Mouse (Mus musculus) midbrain, embryonic 13.5 days (tissue): Measurements from ENCODE around the gene Pnmal1. TPM values are rescaled to one million over a fixed set of nuclear protein-coding genes. Genes with fewer than 3 reads are reported as not detected.

Experiments used
- ATAC-seq: fragments of 200-750 bp; cut with Nextera tagmentation; 2 replicates; pipeline ENCODE4 v1.8.0; 2017; ENCODE audit warnings: mild to moderate bottlenecking, moderate TSS enrichment, moderate library complexity
- H3K27ac ChIP-seq: fragments of 300-500 bp; sonication (generic); 2 replicates; pipeline ENCODE4 v1.5.1; 2015; ENCODE audit warnings: inconsistent platforms, mild to moderate bottlenecking, moderate library complexity
- H3K27me3 ChIP-seq: fragments of 300-500 bp; sonication (generic); 2 replicates; pipeline ENCODE4 v1.6.1; 2015; ENCODE audit warnings: mild to moderate bottlenecking, inconsistent platforms
- H3K36me3 ChIP-seq: fragments of 300-500 bp; sonication (generic); 2 replicates; pipeline ENCODE4 v1.6.1; 2015; ENCODE audit warnings: mild to moderate bottlenecking, inconsistent platforms
- H3K4me1 ChIP-seq: fragments of 300-500 bp; sonication (generic); replicated peaks from 2 replicates; pipeline ENCODE4 v1.6.1; 2015; ENCODE audit warnings: inconsistent platforms
- H3K4me2 ChIP-seq: fragments of 300-500 bp; sonication (generic); replicated peaks from 2 replicates; pipeline ENCODE4 v1.6.1; 2015; ENCODE audit warnings: moderate library complexity, mild to moderate bottlenecking, inconsistent platforms
- H3K4me3 ChIP-seq: fragments of 300-500 bp; sonication (generic); replicated peaks from 2 replicates; pipeline ENCODE4 v1.5.1; 2015; ENCODE audit warnings: mild to moderate bottlenecking, inconsistent platforms
- H3K9ac ChIP-seq: fragments of 300-500 bp; sonication (generic); replicated peaks from 2 replicates; pipeline ENCODE4 v1.6.1; 2015; ENCODE audit warnings: mild to moderate bottlenecking, inconsistent platforms
- H3K9me3 ChIP-seq: fragments of 300-500 bp; sonication (generic); 2 replicates; pipeline ENCODE4 v1.6.1; 2016; ENCODE audit warnings: mild to moderate bottlenecking, inconsistent platforms
- WGBS: fragments of 180-500 bp; shearing (Covaris S2); methylation state at CpG from one replicate; pipeline ENCODE4 v1.1.7; 2015; 5-methylcytosine and 5-hydroxymethylcytosine counted together
- polyA plus RNA-seq: library from polyadenylated mRNA; unstranded; fragments of >200 nt; fragmentation: Nextera tagmentation; extraction: Ambion mirVana; gene quantifications from 2 replicates; pipeline ENCODE4 v1.2.1, GENCODE M21; 2015

The Pnmal1 gene
- polyA plus RNA-seq, 1 experiment from 2014 or later, result 54.7 TPM

- H3K36me3 ChIP-seq, result peaks cover 99% of the 10 kb centered on the region
- WGBS, result 92% methylated on average over 5 of the region's 5 CpGs
- H3K9ac ChIP-seq, result no peak overlapping the region
- no peak overlapping the region for H3K4me3 ChIP-seq
- no peak for ATAC-seq
- H3K4me1 ChIP-seq, result no peaks in the 10 kb centered on the region
- no peak overlapping the region for H3K4me2 ChIP-seq
- H3K9me3 ChIP-seq, result no peaks in the 10 kb centered on the region
- no peak overlapping the region for H3K27ac ChIP-seq
- H3K27me3 ChIP-seq, result no peaks in the 10 kb centered on the region
These were observed 50.5 kb downstream of the Pnmal1 start for GRCm38 (mm10) chr7:17010010-17010347.

GRCm38 (mm10) chr7:17011909-17012590 lies 52.6 kb downstream of the Pnmal1 start:
- no peak overlapping the region for H3K4me2 ChIP-seq
- no peak overlapping the region for H3K9ac ChIP-seq
- no peaks in the 10 kb centered on the region for H3K27me3 ChIP-seq
- no peaks in the 10 kb centered on the region for H3K9me3 ChIP-seq
- no peak overlapping the region for H3K27ac ChIP-seq
- 95% methylated on average over 7 of the region's 7 CpGs for WGBS
- no peaks in the 10 kb centered on the region for H3K4me1 ChIP-seq
- H3K36me3 ChIP-seq, result peaks cover 99% of the 10 kb centered on the region
- no peak for ATAC-seq
- H3K4me3 ChIP-seq, result no peak overlapping the region

Other genes with a start within 250 kb of the Pnmal1 start
- 0.14 TPM in 1 of 2 replicates, not detected in the other for gene Ceacam9, start 237.8 kb upstream of the Pnmal1 start, polyA plus RNA-seq
- 360 and 361 TPM in 2 replicates for gene Ap2s1, start 221.3 kb upstream of the Pnmal1 start, polyA plus RNA-seq
- gene Slc1a5, start 178.3 kb upstream of the Pnmal1 start, polyA plus RNA-seq, result 13.8 and 14.9 TPM in 2 replicates
- gene Strn4, start 143.8 kb upstream of the Pnmal1 start, polyA plus RNA-seq, result 184 and 186 TPM in 2 replicates
- gene Fkrp, start 142.9 kb upstream of the Pnmal1 start, polyA plus RNA-seq, result 43.9 and 46.1 TPM in 2 replicates
- gene Prkd2, start 116.8 kb upstream of the Pnmal1 start, polyA plus RNA-seq, result 6.4 and 6.6 TPM in 2 replicates
- 2.8 and 2.9 TPM in 2 replicates for gene Dact3, start 84.4 kb upstream of the Pnmal1 start, polyA plus RNA-seq
- gene Gng8, start 67.9 kb upstream of the Pnmal1 start, polyA plus RNA-seq, result 23.4 and 30.8 TPM in 2 replicates
- gene Ptgir, start 53.2 kb upstream of the Pnmal1 start, polyA plus RNA-seq, result 0.41 and 0.54 TPM in 2 replicates
- gene Calm3, start 35.6 kb upstream of the Pnmal1 start, polyA plus RNA-seq, result 297 and 325 TPM in 2 replicates
- gene Pnmal2, start 15.0 kb upstream of the Pnmal1 start, polyA plus RNA-seq, result 119 and 120 TPM in 2 replicates
- 3.4 and 4.3 TPM in 2 replicates for gene Gm42372, start 23.4 kb downstream of the Pnmal1 start, polyA plus RNA-seq
- gene Ccdc8, start 33.0 kb downstream of the Pnmal1 start, polyA plus RNA-seq, result 5.6 and 5.9 TPM in 2 replicates
- 108 and 110 TPM in 2 replicates for gene Ppp5c, start 68.2 kb downstream of the Pnmal1 start, polyA plus RNA-seq
- 2.0 and 2.4 TPM in 2 replicates for gene Hif3a, start 102.7 kb downstream of the Pnmal1 start, polyA plus RNA-seq
- gene Psg16, start 114.4 kb downstream of the Pnmal1 start, polyA plus RNA-seq, result 1.2 and 1.5 TPM in 2 replicates
- gene Ceacam3, start 190.6 kb downstream of the Pnmal1 start, polyA plus RNA-seq, result not detected in 2 replicates
- gene Psg29, start 243.8 kb downstream of the Pnmal1 start, polyA plus RNA-seq, result not detected in 2 replicates